Comparison of ENCODE assay signal across 8 mouse cellular contexts in the genomic region with DNA sequence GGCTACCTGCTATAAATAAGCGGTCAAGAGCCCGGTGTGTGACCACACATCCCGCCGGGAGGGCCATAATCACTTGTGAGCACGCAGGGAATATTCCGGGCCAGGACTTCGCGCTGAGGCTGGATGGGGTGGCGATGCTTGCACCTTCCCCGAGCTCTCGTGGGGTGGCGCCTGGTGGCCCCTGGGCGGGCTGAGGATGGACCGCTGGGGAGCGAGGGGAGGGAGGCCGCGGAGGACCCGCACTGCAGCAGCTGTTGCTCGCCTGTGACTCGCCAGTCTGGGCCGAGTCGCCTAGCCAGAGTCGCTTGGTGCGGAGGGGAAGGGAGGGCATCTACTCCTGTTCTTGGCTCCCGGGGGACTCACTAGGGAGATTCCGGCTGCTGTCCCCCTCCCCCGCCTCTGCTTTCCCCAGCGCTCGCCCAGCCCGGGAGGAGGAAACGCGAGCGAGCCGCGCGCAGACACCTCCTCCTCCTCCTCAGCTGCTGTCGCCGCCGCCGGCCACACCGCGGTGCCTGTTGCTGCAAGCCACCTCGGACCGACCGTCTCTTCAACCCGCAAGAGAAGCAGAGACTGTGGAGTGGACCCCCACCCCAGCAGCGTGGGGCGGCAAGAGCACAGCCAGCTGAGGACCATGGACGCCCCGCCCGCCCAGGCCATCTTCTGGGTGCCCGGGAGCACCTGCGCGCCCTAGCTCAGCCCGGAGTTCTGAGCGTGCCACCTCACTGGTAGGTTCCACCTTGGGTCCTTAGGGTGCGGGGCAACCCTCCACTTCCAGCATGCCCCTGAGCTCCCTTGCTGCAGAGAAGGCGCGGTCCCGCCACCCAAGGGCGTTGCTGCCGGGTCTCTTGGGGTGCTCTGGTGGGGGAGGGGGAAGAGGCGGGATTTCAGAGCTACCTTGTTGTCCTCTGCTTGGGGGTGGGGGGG. TPM values are rescaled to one million over a fixed set of nuclear protein-coding genes. Genes with fewer than 3 reads are reported as not detected.
DNase-seq lines count a peak whose midpoint lies in the region; ATAC-seq and TF ChIP-seq lines count a peak whose summit lies in the region.

No protein-coding gene starts in this region.

- H3K36me3 ChIP-seq in hindbrain, embryonic 13.5 days = no peaks in the 10 kb centered on the region

- DNase-seq in ES-CJ7 (ENCODE audit: low read depth, low spot score) = peak; percentile 47
- peak; percentile 69 to 80 for DNase-seq in cerebellum, adult 2 months
- peak; percentile 42 to 52 for DNase-seq in frontal cortex, postnatal 25 days (ENCODE audit: low spot score in 2 of 2)
- peak; percentile 53 for DNase-seq in left cerebral cortex, adult 11 months (ENCODE audit: low spot score)
- peak; percentile 58 for DNase-seq in lung, postnatal 25 days (ENCODE audit: low spot score)
- DNase-seq in retina, adult 2 months (ENCODE audit: low read depth, low spot score) = peak; percentile 8
- DNase-seq in thymus, postnatal 14 days = peak; percentile 72

- peak overlapping the region; percentile 76 for H3K9ac ChIP-seq in hindbrain, embryonic 13.5 days

- no peaks in the 10 kb centered on the region for H3K9me3 ChIP-seq in hindbrain, embryonic 13.5 days

- peak; percentile 85 for ATAC-seq in hindbrain, embryonic 13.5 days (ENCODE audit: low FRiP score)

- H3K4me2 ChIP-seq in hindbrain, embryonic 13.5 days = peak overlapping the region; percentile 100

- peaks cover 3% of the 10 kb centered on the region; the same call in 1 of the 2 replicates for H3K4me1 ChIP-seq in cerebellum, adult 2 months (ENCODE audit: control insufficient read depth, insufficient read depth, low read length)
- peaks cover 18% of the 10 kb centered on the region for H3K4me1 ChIP-seq in hindbrain, embryonic 13.5 days (replicated peaks)

- H3K27ac ChIP-seq in cerebellum, adult 2 months (ENCODE audit: insufficient read depth, low read length) = peak overlapping the region; percentile 70
- H3K27ac ChIP-seq in hindbrain, embryonic 13.5 days = no peak overlapping the region

- peak overlapping the region; percentile 65 for H3K4me3 ChIP-seq in cerebellum, adult 2 months (replicated peaks; ENCODE audit: insufficient read depth, low read depth, low read length)
- H3K4me3 ChIP-seq in hindbrain, embryonic 13.5 days = peak overlapping the region; percentile 64

- H3K27me3 ChIP-seq in cerebellum, adult 2 months (ENCODE audit: control insufficient read depth, insufficient read depth, low read length) = no peaks in the 10 kb centered on the region
- H3K27me3 ChIP-seq in hindbrain, embryonic 13.5 days = peaks cover 47% of the 10 kb centered on the region

- WGBS in cerebellum, adult 2 months = under 1% methylated on average over 60 of the region's 63 CpGs
- WGBS in hindbrain, embryonic 13.5 days = under 1% methylated on average over 53 of the region's 63 CpGs

- TF ChIP-seq POLR2A in cerebellum, adult 2 months (IDR thresholded peaks at IDR 0.05; ENCODE audit: borderline replicate concordance, insufficient read depth, low read length) = no peak

- no peak for TF ChIP-seq CTCF in cerebellum, adult 2 months (IDR thresholded peaks at IDR 0.05; ENCODE audit: borderline replicate concordance, insufficient read depth, low read depth, low read length)

RNA-seq across cellular contexts. Expression of a gene that starts 3.9 kb away (rescaled TPM):
- 17.3 and 17.7 TPM in 2 replicates for polyA plus RNA-seq in cerebellum, adult 2 months (2012; rRNA removed)
- 14.5 and 15.4 TPM in 2 replicates for polyA plus RNA-seq in hindbrain, embryonic 13.5 days (2015; fragmentation: Nextera tagmentation; extraction: Ambion mirVana)

Comparison
In these comparisons a context has a peak if more than half of its experiments do, and no peak if none do; other contexts are left out.
1. DNase-seq: peak in every context shown above with its lines; median percentile 74 in cerebellum, adult 2 months; 72 in thymus, postnatal 14 days; 58 in lung, postnatal 25 days; 53 in left cerebral cortex, adult 11 months; 47 in ES-CJ7; 47 in frontal cortex, postnatal 25 days; 8 in retina, adult 2 months.